Mouse (Mus musculus) CD8-positive naive resting alpha-beta T cell, adult 2 months (primary cell): Measurements from ENCODE around the gene Slc37a4.
"Not testable (repeated sequence)": the region's sequence is repeated elsewhere in the genome, so short reads cannot be mapped to it uniquely, and the experiment has no call there.

Experiments used
- DNase-seq, 2 experiments: peaks; one replicate each; pipeline ENCODE4 v3.0.0; 2022; ENCODE audit warnings: low read depth in 2 of 2, low spot score in 2 of 2

The Slc37a4 gene

GRCm38 (mm10) chr9:44398087-44398486 lies 1.4 kb downstream of the Slc37a4 start:
- DNase-seq = no peak

GRCm38 (mm10) chr9:44398551-44398950 lies 1.9 kb downstream of the Slc37a4 start:
- DNase-seq = no peak

- no peak for DNase-seq
Observed at GRCm38 (mm10) chr9:44399114-44399794, 2.6 kb downstream of the Slc37a4 start.

GRCm38 (mm10) chr9:44399795-44400114 lies 3.1 kb downstream of the Slc37a4 start:
- DNase-seq = no peak

GRCm38 (mm10) chr9:44401081-44401480 lies 4.4 kb downstream of the Slc37a4 start:
- no peak for DNase-seq

GRCm38 (mm10) chr9:44405011-44405410 lies 8.4 kb downstream of the Slc37a4 start:
- no peak for DNase-seq

- DNase-seq = peak; percentile 86 to 90
Observed at GRCm38 (mm10) chr9:44406906-44407751, 10.5 kb downstream of the Slc37a4 start, which contains the start of the genes Rps25 and Trappc4. Gene Rps25 (plus strand): TSS chr9:44407139. Gene Trappc4 (minus strand): TSS chr9:44407600.

GRCm38 (mm10) chr9:44407752-44408097 lies 11.1 kb downstream of the Slc37a4 start:
- DNase-seq = no peak

GRCm38 (mm10) chr9:44408693-44409092 lies 12.0 kb downstream of the Slc37a4 start:
- not testable (repeated sequence) for DNase-seq

- no peak for DNase-seq
Observed at GRCm38 (mm10) chr9:44410647-44411336, 14.1 kb downstream of the Slc37a4 start.

- DNase-seq = no peak
Observed at GRCm38 (mm10) chr9:44411601-44412130, 15.0 kb downstream of the Slc37a4 start.

- no peak for DNase-seq
Observed at GRCm38 (mm10) chr9:44412306-44412705, 15.7 kb downstream of the Slc37a4 start.

GRCm38 (mm10) chr9:44412781-44413180 lies 16.1 kb downstream of the Slc37a4 start:
- DNase-seq = no peak

- no peak for DNase-seq
Observed at GRCm38 (mm10) chr9:44417156-44417891, 20.7 kb downstream of the Slc37a4 start.

GRCm38 (mm10) chr9:44417892-44418363 lies 21.3 kb downstream of the Slc37a4 start:
- peak; percentile 85 to 89 for DNase-seq

GRCm38 (mm10) chr9:44418519-44419385 lies 22.1 kb downstream of the Slc37a4 start, which contains the start of gene Ccdc84:
Gene Ccdc84 (minus strand): TSS chr9:44418569.
- no peak for DNase-seq

- not testable (repeated sequence) for DNase-seq
Observed at GRCm38 (mm10) chr9:44419730-44420129, 23.1 kb downstream of the Slc37a4 start.

GRCm38 (mm10) chr9:44420280-44420898 lies 23.7 kb downstream of the Slc37a4 start:
- no peak for DNase-seq

GRCm38 (mm10) chr9:44423576-44423975 lies 26.9 kb downstream of the Slc37a4 start:
- DNase-seq = no peak
